Mouse (Mus musculus): ENCODE data around the gene Ncl.

GRCm38 (mm10) chr1:86381027-86381426 lies 21.8 kb upstream of the Ncl start:
- TF ChIP-seq CTCF (IDR thresholded peaks at IDR 0.05; ENCODE audit: low read depth, low read length) = peak; percentile 97
- TF ChIP-seq GATA1 (IDR thresholded peaks at IDR 0.05; ENCODE audit: borderline replicate concordance, low read length) = no peak
- no peak for TF ChIP-seq TAL1 (conservative IDR thresholded peaks at IDR 0.05; ENCODE audit: low read depth, low read length)

Data from G1E (cell line).